Mouse (Mus musculus): ENCODE measurements at regions not wholly inside any gene's neighbourhood (a gene's known extent, or its start where the extent isn't known, plus 50 kb on each side); places are given as distances from the start of the nearest gene placed in this dataset.

DNA sequence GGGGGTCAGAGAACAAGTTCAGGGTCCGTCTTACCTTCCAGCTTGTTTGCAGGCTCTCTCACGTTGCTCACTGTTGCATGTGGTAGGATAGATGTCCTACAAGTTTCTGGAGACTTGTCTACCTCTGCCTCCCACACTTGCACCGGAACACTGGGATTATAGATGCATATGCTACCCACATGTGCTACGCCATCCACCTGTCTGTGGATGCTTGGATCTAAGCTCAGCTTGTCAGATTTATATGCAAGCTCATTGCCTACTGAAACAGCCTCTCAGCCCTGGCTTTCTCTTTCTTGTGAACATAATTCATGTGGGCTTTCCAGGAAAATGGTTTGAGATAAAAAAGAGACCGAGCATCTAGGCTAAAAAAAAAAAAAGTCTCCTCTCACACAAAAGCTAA, 353.0 kb downstream of the Nucb2 start:
- DNase-seq, result no peak

DNA sequence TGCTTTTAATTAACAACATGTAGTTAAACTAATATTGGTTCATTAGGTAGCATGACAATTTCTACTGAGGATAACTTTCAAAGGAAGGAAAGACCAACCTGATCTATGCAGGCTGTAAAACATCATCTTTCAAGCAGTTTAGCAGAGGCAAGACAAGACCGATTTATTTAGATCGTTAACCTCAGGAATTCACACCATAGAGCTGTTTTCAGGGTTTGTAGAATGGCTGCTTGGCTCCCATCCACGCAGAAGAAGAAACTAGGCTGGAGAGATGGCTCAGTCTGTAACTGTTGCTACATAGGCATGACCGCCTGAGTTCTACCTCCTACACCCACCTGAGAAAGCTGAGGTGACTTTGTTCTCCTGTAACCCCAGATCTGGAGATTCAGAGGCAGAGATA, 353.6 kb downstream of the Nucb2 start:
- DNase-seq, result no peak

DNA sequence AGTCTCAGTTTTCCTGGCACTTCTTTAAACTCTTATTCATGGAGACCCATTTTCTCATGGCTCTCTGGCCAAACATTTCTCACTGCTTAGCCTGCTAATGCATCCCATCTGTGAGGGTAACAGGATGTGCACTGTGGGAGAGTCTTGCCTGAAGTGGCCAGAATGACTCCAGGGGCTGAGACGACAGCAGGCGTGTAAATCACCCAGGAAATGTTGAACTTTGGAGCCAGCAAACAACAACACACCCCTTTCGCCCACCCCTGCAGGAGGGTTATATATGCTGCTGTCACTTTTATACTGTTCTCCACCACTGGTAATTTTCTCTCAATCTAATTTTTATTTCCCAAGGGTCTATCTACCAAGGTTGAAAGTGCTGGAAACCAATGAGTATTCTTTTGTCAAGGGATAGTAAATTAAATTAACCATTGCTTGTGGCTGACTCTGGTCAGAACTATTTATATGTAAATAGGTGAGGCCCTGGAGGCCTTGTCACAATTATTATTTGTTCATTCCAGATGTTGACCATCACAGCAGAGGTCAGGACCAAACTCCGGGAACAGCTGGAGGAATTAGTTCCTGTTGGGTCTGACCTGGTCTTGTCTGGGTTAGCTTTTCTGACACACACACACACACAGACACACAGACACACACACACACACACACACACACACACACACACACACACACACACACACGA, 378.2 kb downstream of the Nucb2 start:
- no peak for DNase-seq

DNA sequence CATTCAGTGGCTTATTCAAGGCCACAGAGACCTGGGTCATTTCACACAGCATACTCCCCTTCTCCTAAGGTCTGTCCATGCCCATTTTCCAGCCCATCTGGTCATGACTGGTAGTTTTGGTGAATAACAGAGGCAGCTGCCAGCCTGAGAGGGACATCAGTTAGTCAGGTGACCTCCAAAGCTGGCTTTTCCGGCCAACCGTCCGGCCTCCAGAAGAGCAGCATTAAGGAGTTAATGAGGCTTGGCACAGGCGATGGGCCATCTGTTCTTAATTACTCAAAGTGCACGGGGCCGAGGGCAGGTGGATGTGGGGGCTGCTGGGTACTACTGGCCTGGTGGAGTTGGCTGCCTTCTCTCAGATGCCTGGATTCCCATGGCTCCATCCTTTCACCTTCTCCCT, 389.7 kb downstream of the Nucb2 start:
- DNase-seq, result no peak

DNA sequence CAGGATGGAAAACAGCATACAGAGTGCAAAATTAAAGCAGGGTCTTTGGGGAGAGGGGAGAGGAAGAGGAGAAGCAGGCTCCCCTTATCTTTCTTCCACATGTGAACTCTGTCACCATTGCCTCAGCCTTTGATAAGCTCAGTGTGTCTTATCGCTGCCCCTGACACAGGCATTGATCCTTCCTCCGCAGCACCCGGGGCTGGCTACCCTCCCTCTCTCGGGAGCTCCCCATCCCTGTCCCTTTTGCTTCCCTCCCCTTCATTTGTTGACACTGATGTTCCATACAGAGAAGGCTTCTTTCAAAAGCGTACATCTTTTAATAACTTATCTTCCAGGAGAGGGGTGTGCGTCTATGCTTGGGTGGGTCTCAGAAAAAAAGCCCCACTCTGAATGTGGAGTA, 411.6 kb downstream of the Nucb2 start:
- no peak for DNase-seq

DNA sequence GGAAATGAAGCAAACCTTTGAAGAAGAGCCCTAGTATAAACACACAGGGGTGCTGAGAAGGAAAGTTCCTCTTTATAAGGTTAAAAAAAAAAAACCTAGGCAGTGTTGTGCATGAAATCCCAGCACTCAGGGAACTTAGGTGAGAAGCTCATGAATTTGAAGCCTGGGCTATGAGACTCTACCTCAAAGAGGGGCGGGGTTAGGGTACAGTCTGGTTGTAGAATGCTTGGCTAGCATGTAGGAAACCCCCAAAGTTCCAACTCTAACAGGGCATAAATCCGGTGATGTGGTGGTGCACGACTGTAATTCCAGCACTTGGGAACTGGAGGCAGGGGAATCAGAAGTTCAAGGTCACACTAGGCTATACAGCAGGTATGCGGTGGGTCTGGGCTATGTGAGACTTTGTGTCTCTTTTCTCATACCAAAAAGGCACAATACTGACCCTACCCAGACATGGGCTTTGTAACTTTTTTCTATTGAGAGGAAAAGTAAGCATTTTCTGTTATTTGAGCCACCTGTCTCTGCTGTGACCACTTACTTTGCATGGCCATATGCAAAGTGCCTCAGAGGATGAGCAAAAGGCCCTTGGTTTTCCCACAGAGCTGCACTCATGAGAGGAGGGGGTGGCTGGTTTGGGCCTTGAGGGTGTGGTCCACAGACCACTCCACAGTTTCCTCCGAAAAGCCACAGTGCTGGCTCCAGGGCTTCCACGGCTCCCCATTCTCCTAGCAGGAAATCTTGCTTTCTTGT, 413.9 kb downstream of the Nucb2 start:
- no peak for DNase-seq

DNA sequence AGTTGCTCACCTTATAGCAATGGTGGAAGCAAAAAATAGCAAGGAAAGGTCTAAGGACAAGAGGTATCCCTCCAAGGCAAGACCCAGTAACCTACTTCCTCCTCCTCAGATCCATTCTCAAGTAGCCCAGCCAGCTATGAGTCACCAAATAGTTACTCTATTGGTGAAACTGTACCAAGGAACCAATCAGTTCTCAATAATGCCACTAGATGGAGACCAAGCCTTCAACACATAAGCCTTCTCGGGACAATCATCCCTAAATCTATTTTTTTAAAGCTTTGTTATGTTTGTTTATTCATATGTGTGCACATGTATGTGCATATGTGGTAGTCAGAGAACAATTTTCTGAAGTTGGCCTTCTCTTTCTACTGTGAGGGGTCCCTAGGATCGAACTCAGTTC, 434.3 kb upstream of the Xylt1 start:
- no peak for DNase-seq

DNA sequence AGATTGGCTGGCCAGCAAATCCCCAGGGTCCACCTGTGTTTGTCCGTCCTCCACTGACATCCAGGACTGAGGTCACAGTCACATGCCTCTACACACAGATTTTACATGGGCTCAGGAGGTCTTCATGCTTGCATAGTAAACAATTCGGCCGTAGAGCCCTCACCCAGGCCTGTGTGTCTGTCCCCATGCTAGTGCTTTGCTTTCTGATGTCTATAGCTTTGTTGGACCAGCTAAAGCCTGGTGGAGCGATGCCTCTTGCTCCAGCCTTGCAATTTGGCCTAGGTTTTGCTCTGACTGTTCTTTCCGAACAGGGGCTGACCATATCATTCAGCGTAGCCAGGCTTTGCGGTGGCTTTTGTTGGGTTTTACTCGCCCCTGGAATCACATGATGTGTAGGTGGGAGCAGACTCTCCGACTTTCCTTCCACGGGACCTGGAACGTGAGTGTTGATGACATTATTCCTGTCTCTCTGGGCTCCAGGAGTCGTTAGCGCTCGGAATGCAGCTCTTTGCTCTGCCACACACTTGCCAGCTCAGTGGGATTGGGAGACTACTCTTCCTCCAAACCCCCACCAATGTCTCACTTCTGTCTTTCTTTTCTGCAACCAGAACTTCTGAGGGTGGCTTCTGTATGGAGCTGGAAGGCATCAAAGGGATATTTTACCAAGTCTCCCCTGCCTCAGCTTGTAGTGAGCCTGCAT, 421.4 kb upstream of the Xylt1 start:
- no peak for DNase-seq

DNA sequence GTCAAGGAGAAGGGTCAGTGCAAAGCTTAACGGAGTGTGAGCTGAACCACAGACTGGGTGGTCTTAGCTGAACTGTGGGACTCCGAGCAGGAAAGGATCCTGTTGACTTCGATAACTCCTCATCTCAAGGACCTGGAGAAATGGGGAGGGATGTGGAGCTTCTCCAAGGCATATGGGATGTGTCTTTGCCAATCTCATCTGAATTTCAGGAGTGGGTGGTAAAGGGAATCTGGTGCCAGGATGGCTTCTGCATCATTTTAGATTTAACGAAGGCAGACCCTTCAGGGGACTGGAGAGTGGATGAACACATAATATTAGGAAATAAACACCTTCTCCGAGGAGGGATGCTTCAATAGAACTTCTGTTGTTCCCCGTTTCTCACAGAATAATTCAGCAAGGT, 416.9 kb upstream of the Xylt1 start:
- no peak for DNase-seq

DNA sequence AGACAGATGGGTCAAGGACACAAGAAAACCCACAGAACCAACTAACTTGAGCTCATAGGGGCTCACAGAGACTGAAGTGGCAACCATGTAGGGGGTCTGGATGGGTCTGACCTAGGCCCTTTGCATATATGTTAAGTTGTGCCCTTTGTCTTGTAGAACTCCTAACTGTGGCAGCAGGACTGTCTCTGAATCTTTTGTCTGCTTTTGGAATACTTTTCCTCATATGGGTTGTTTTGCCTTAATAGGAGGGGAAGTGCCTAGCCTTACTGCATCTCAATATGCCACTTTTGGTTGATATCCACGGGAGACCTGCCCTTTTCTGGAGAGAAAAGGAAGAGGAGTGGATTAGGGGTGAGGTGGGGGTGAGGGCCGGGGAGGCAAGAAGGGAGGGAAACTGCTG, 389.4 kb upstream of the Xylt1 start:
- DNase-seq, result no peak

DNA sequence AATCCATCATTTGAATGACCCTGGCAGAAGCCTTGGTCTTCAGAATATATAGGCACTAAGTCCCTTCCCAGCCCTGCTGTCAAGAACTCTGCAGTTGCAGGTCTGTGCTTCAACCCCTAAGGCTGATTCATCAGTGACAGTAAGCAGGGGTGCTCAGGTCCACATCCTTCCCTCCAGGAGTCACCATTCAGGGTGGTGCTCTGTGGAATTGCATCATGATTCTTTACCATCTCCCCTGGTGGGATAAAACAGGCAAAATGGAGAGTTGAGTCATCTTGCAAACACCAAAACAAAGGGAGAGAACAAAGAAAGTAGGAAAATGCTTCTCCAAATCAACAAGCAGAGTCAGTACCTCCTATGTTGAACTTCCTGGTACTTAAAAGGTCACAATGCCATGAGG, 388.6 kb upstream of the Xylt1 start:
- DNase-seq, result no peak

DNA sequence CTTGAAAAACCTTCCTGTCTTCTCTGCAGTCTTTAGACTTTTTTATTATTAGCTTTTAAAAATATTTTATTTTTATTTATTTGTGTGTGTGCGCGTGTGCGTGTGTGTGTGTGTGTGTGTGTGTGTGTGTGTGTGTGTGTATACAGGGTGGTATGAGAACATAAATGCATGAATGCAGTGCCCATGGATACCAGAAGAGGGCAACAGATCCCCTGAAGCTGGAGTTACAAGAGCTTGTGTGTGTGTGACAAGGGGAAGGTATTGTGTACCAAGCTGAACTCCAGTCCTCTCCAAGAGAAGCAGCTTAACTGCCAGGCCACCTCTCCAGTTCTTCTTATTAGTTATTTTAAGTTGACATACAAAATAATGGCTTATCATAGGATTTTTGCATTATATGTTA, 385.0 kb upstream of the Xylt1 start:
- no peak for DNase-seq

DNA sequence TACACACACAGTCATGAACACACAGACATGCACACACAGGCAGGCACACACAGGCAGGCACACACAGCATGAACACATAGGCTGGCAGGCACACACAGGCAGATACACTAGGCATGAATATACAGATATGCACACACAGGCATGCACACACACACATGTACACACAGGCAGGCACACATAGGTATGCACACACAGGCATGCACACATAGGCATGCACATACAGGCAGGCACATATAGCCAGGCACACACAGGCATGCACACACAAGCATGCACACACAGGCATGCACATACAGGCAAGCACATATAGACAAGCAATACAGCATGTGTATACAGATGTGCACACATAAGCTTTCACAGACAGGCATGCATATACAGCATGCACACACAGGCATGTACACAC, 377.6 kb upstream of the Xylt1 start:
- no peak for DNase-seq

DNA sequence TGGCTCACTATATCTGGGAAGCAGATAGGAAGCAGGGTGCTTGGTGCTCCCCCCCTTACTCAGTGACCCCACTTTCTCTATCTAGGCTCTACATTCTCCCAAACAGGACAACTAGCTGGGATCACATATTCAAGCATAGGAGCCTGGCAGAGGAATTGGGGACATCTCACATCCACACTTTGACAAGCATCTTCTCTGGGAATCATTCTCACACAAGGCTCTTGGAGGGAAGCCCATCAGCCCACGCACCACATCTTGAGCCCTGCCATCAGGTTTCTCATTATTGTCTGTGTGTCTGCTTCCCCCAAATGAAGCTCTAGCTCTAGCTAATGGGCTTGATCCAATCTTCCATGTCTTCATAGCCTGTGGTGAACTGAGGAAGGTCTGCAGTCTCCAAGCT, 362.4 kb upstream of the Xylt1 start:
- no peak for DNase-seq

DNA sequence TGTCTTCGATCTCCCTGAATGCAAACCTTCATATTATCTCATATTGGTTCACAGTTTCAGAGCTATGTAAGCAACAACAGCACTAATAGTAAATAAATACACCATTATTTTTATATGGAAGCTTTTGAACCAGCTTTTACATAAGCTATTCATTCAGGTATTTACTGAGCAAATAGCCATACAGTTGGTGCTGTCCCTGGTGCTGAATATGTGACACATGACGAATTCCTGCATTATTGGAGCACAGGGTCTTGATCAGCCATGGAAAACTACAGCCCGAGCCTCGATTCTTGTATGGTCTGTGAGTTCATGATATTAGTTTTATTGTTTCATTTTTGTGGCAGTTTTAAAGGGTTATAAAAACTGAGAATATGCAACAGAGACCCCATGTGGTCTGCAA, 359.1 kb upstream of the Xylt1 start:
- DNase-seq, result peak in 1 of 2 experiments; percentile 13

DNA sequence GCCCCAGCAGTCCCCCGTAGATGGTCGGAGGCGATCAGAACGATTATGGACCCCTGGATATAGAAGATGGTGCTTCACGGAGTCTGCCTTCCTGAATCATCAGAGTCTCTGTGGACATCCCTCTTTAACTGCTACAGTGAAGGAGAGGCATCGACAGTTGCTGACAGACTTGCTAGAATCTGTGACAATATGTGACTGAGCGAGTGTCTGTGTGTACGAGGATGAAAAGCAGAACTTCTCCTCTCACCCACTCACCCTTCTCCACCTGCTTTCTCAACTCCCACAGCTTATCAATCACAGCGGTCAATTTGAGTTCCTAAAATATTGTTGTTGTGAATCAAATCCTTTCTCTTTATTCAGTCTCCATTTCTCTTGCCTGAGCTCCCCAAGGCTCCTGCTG, 335.9 kb upstream of the Xylt1 start:
- DNase-seq, result no peak

DNA sequence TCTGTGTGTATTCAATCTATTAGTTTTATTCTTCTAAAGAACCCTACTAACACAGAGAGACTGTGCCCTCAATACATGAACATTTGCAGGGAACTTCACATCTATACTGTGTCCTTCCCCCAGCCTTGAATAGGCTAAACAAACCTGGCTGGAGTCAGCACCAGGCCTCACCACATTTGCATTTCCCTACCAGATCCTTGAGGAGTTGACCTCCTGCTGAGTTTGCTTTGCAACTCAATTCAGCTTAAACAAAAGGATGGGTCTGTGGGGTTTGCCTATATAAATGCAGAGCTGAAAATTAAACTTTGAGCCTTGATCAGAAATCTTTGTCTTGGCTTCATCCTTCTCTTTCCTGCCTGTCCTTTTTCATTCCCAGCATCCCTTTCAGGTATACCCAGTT, 331.5 kb upstream of the Xylt1 start:
- DNase-seq, result no peak

DNA sequence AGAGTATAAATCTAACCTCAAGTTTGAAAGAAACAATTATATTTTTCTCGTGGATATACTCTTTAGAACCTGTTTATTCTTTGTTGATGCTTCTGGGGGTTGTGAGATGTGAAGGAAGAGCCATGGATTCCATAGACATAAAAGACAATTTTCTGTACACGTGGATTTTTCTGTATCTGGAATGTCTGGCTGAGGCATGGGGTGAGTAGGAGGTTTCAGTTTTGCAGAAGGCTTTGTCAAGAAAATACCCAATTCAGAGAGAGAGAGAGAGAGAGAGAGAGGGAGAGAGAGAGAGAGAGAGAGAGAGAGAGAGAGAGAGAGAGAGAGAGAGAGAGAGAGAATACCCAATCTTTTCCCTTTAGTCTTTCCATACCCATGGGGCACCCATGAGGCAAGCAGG, 315.0 kb upstream of the Xylt1 start:
- DNase-seq, result no peak

DNA sequence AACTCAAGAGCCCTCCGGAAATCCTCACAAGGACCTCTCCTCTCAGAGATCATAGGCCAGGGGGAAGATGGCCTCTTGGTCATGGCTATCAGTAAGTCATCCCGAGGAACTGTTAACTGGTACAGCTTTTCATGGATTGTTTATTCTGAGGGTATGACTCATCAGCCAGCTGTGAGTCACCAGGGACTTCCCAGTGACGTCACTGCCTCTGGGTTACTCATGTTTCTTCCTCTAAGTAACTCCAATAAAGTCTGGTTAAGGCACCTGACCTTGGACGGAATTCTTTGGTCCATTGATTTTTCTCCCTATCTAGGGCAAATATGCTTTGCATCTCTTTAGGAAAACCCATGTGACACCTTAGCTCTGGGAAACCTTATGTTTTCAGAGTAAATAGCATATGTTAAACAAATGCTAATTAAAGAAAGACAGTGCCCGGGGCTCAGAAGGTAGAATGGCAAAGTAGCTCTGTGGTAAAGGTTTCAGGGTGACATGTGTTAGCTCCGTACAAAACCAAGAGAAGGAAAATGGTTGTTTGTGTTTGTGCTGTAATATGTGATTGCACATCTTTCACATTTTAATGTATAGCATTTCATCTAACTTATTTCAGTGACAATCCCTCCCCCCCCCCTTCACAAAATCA, 289.7 kb upstream of the Xylt1 start:
- peak; percentile 32 to 60 for DNase-seq

DNA sequence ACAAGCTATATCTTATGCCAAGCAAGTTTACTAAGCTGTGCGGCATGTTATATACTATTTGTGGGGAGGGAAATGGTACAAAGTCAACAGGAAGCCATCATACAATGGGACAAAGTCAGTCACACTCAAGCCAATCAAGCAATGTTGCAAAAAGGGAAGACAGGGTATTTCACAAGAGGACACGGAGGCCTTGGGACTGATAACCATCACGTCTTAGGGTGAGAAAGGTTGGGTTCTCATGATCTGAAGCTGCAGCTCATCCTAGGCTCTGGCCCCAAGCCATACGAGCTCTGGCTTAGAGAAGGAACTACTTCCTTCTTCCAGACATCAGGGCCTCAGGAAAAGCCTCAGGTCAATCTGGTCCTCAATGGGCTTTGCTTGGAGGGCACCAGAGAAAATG, 287.9 kb upstream of the Xylt1 start:
- DNase-seq, result peak in 1 of 2 experiments; percentile 2

DNA sequence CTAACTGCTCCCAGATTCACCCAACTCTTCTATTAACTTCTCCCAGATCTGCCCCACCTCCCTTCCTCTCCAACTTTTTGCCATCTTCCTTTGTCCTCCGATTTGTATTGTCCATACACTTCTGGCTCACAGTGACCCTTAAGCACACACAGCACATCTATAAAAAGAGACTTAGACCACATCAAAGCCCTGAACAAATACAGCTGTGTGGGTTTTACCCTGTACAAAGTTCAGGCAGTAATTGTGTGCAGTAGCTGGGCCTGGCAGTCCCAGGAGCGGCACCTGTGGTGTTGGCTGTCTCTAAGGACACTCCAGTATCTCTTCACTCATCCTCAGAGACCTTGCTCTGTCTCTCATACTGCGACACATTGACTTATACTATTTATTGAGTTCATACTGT, 283.2 kb upstream of the Xylt1 start:
- no peak for DNase-seq

DNA sequence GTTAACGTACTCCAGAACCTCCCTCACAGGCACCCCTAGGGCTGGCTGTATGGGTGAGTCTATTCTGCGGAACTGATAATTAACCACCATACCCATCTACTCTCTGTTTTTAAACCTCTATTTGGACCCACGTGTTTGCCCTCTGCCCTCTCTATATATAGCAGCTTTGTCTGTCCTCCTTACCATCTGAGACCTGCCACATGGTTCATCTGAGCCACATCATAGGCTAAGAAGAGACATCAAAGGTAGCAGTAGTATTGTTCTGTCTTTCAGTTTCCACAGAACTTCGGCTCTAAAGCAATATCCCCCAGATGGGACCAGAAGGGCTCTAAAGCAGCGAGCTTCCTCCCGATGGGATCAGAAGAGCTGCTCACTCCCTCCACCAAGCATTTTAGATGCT, 281.7 kb upstream of the Xylt1 start:
- no peak for DNase-seq

DNA sequence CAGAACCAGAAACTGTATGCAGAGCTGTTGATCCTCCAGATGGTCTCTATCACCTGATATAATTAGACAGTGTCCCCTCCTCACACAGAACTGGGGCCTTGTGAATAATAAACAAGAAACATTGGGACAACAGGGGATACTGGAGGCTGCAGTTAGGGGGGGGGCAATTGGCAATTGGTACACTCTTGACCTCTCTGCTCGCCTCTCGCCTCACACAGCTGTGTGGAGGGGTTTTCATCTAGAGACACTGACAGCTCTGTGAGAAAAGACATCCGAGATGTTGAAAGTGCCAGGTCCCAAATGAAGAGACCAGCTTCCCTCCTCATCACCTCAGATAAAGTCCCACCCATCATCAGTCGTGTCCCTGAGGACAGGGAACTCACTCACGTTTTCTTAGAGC, 277.7 kb upstream of the Xylt1 start:
- no peak for DNase-seq
